Mouse (Mus musculus) liver, embryonic 14.5 days (tissue): Measurements from ENCODE around the gene Mfsd12.

ENCODE experiments used
- CTCF ChIP-seq: IDR thresholded peaks from 2 replicates; pipeline ENCODE4 v1.5.1; 2016; ENCODE audit warnings: antibody characterized with exemption, low read depth, control low read depth
- EP300 ChIP-seq: IDR thresholded peaks from 2 replicates; pipeline ENCODE4 v1.6.1; 2016; ENCODE audit warnings: antibody characterized with exemption, low read depth

DNA sequence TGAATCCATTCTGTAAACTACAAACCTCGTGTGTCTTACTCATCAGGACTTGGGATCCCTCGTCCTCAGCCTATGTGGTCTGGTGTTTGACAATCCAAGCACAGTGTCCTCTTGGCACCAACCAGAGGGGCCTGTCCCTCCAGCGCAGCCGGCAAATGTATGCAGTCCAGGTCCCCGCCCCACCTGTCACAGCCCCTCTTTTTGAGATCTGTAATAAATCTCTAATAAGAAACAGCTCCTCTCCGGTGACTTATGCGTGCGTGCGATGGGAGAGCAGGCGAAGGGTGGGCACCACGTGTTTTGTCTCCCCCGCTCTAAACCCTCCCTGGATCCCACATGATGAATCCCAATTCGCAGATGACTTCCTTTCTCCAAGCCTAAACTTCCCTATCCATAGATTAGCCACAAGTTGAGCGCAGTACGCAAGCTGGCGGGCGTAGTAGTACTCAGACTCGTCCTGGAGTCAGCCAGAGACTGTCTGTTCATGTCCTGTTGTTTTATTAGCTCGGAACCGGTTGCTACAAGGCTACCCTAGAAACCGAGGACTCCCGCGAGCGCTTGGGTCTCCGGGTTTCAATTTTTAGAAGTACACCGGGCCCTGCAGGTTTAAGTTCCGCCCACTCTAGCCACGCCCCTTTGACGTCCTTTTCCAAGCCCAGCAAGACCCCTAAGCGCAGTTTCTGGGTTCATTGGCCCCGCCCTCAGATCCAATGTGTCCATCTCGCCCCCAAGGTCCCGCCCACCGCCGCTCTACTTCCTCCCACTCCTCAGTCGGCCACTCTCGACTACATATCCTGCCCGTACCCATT lies 37.3 kb upstream of the Mfsd12 start:
- TF ChIP-seq CTCF (no peak), EP300 (no peak)
